8 mouse cellular contexts compared by ENCODE assay signal in genomic region chr5:137315084-137315903, GRCm38 (mm10). TPM values are rescaled to one million over a fixed set of nuclear protein-coding genes. Genes with fewer than 3 reads are reported as not detected.
DNase-seq lines count a peak whose midpoint lies in the region; ATAC-seq lines count a peak whose summit lies in the region.

No protein-coding gene starts in this region.

- peak; percentile 46 for DNase-seq in adrenal gland, postnatal 10 days
- DNase-seq in adrenal gland, adult 8-10 months = no peak
- DNase-seq in spleen, postnatal 4 days (ENCODE audit: low spot score in 2 of 2) = peak; percentile 57 to 78
- DNase-seq in spleen, adult 12 weeks (ENCODE audit: low spot score) = no peak
- peak; percentile 44 to 45 for DNase-seq in heart, postnatal 14 days
- DNase-seq in liver = peak; percentile 63
- no peak for DNase-seq in layer of hippocampus, adult 9-11 months

- peak; percentile 29; the same call in 1 of the 2 replicates for ATAC-seq in monocyte, adult 5-6 weeks (replicated peaks; ENCODE audit: insufficient number of reproducible peaks, low FRiP score, low TSS enrichment, poor library complexity, severe bottlenecking)

- intact Hi-C loops in heart, postnatal 14 days (cut with DNase I) = loop anchor here (2.0 kb wide), 1 partner anchor 24 kb away; no protein-coding TSS in a partner anchor

RNA-seq across cellular contexts. Expression of gene Trip6, which starts 1.1 kb away (rescaled TPM):
- 10 to 100 TPM; 33.6 to 36.8 TPM for total RNA-seq in adrenal gland, postnatal 10 days (2021)
- 10 to 100 TPM; 35.7 to 54.9 (median 48.5) TPM for total RNA-seq in adrenal gland, adult 8-10 months (2022)
- total RNA-seq in heart, postnatal 14 days (2021) = 10 to 100 TPM; 14.2 to 14.3 TPM
- 2.7 to 4.0 TPM (median 3.2 TPM) in 3 replicates for total RNA-seq in monocyte, adult 5-6 weeks (2017)

RNA-seq across cellular contexts. Expression of gene Srrt, which starts 7.8 kb away (rescaled TPM):
- 100 to 1,000 TPM; 130 to 173 TPM for total RNA-seq in adrenal gland, postnatal 10 days (2021)
- total RNA-seq in adrenal gland, adult 8-10 months (2022) = 100 to 1,000 TPM; 145 to 244 (median 187) TPM
- 10 to 100 TPM; 84.2 to 84.8 TPM for total RNA-seq in heart, postnatal 14 days (2021)
- total RNA-seq in monocyte, adult 5-6 weeks (2017) = 250 to 289 TPM (median 261 TPM) in 3 replicates

RNA-seq across cellular contexts. Expression of gene Slc12a9, which starts 18.1 kb away (rescaled TPM):
- total RNA-seq in adrenal gland, postnatal 10 days (2021) = 10 to 100 TPM in 1 of 2 experiments, 1 to 10 TPM in 1; 9.2 to 12.6 TPM
- 10 to 100 TPM; 10.2 to 22.1 (median 16.6) TPM for total RNA-seq in adrenal gland, adult 8-10 months (2022)
- total RNA-seq in heart, postnatal 14 days (2021) = 1 to 10 TPM; 3.8 to 5.4 TPM
- 24.2 to 30.4 TPM (median 25.2 TPM) in 3 replicates for total RNA-seq in monocyte, adult 5-6 weeks (2017)

RNA-seq across cellular contexts. Expression of gene Ufsp1, which starts 20.9 kb away (rescaled TPM):
- 10 to 100 TPM in 1 of 2 experiments, 1 to 10 TPM in 1; 7.6 to 11.5 TPM for total RNA-seq in adrenal gland, postnatal 10 days (2021)
- 10 to 100 TPM; 13.0 to 16.4 (median 15.8) TPM for total RNA-seq in adrenal gland, adult 8-10 months (2022)
- total RNA-seq in heart, postnatal 14 days (2021) = 1 to 10 TPM; 6.7 to 8.5 TPM
- total RNA-seq in monocyte, adult 5-6 weeks (2017) = 0.64 to 3.0 TPM (median 1.2 TPM) in 3 replicates

RNA-seq across cellular contexts. Expression of gene Ache, which starts 28.0 kb away (rescaled TPM):
- total RNA-seq in adrenal gland, postnatal 10 days (2021) = 10 to 100 TPM; 11.6 to 21.3 TPM
- total RNA-seq in adrenal gland, adult 8-10 months (2022) = 10 to 100 TPM; 11.5 to 22.5 (median 16.8) TPM
- total RNA-seq in heart, postnatal 14 days (2021) = 1 to 10 TPM; 2.7 to 3.9 TPM
- total RNA-seq in monocyte, adult 5-6 weeks (2017) = 0.57 to 1.2 TPM in 2 of 3 replicates, not detected in the other

Comparison
In these comparisons a context has a peak if more than half of its experiments do, and no peak if none do; other contexts are left out.
1. DNase-seq: peak in adrenal gland, postnatal 10 days (single experiment), spleen, postnatal 4 days (2 of 2), heart, postnatal 14 days (2 of 2) and liver (single experiment); none in adrenal gland, adult 8-10 months (single experiment), spleen, adult 12 weeks (single experiment) and layer of hippocampus, adult 9-11 months (single experiment).